Mouse (Mus musculus) spleen, adult 2 months (tissue): Measurements from ENCODE around the gene Ccm2l. TPM values are rescaled to one million over a fixed set of nuclear protein-coding genes. Genes with fewer than 3 reads are reported as not detected.

Experiments used
- DNase-seq, 2 experiments: peaks; one replicate each; pipeline versions ENCODE4 v3.0.0 to v3.0.0-alpha.2; 2012 to 2021; ENCODE audit warnings: low spot score in 2 of 2, low read depth in 1 of 2
- H3K27ac ChIP-seq: fragments of 200-500 bp; 2 replicates; pipeline ENCODE4 v1.5.1; 2012; ENCODE audit warnings: low read length, inconsistent platforms; ENCODE audit not compliant: insufficient read depth
- H3K27me3 ChIP-seq: fragments of 200-500 bp; 2 replicates; pipeline ENCODE4 v1.6.1; 2012; ENCODE audit warnings: mild to moderate bottlenecking, moderate library complexity, low read length, inconsistent platforms; ENCODE audit not compliant: control insufficient read depth, insufficient read depth
- H3K36me3 ChIP-seq: fragments of 200-500 bp; 2 replicates; pipeline ENCODE4 v1.6.1; 2012; ENCODE audit warnings: mild to moderate bottlenecking, low read length, inconsistent platforms; ENCODE audit not compliant: control insufficient read depth, insufficient read depth
- H3K4me1 ChIP-seq: fragments of 200-500 bp; 2 replicates; pipeline ENCODE4 v1.6.1; 2011; ENCODE audit warnings: inconsistent platforms; ENCODE audit not compliant: control insufficient read depth, insufficient read depth, insufficient read length
- H3K4me3 ChIP-seq: fragments of 200-500 bp; 2 replicates; pipeline ENCODE4 v1.5.1; 2011; ENCODE audit warnings: mild to moderate bottlenecking, inconsistent platforms; ENCODE audit not compliant: insufficient read depth, insufficient read length; ENCODE audit errors: extremely low read depth
- CTCF ChIP-seq: fragments of 200-500 bp; IDR thresholded peaks from 2 replicates; pipeline ENCODE4 v1.5.1; 2011; ENCODE audit warnings: mild to moderate bottlenecking, inconsistent platforms; ENCODE audit not compliant: insufficient read depth, insufficient read length, insufficient replicate concordance; ENCODE audit errors: extremely low read depth
- POLR2A ChIP-seq: fragments of 200-500 bp; IDR thresholded peaks from 2 replicates; pipeline ENCODE4 v1.6.1; 2011; ENCODE audit warnings: low read depth, low read length, inconsistent platforms
- WGBS: fragments of 180-500 bp; shearing (Covaris S2); methylation state at CpG from one replicate; pipeline ENCODE4 v1.1.7; 2018; 5-methylcytosine and 5-hydroxymethylcytosine counted together
- polyA plus RNA-seq: library from polyadenylated mRNA; depleted of rRNA; stranded (reverse); fragments of >200 nt; gene quantifications from 2 replicates; pipeline ENCODE4 v1.2.3, GENCODE M21; 2012

Gene Ccm2l
- polyA plus RNA-seq, 1 experiment = 19.2 TPM

DNA sequence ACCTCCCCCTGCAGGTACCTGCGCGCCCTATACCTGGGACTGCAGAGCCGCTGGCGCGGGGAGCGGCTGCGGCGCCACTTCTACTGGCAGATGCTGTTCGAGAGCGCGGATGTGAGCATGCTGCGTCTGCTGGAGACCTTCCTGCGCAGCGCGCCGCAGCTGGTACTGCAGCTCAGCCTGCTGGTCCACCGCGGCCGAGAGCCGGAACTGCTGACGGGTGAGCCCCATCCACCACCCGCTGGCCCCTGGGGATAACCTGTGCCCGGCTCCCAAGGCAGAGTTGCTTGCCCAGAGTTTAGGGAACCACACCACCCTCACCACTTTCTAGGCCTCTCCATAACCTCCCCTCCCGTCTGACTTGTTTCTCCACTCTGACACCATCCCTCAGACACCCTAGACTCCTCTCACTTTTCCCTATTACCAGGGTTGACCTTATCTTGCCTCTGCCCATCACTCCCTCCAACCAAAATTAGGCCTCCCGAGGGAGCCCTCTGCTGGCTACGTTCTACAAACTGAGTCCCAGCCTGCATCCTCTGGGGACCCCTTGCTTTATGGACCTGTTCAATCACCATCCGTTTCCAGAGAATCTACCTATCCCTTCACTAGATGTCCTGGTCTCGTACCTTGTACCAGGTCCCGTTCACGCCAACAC lies 12.9 kb upstream of the Ccm2l start:
- Histone ChIP-seq H3K27me3 (no peaks in the 10 kb centered on the region), H3K4me3 (no peak overlapping the region), H3K36me3 (no peaks in the 10 kb centered on the region), H3K4me1 (0 out of 2 replicates have a peak, but pooled peaks cover 5% of the 10 kb centered on the region), H3K27ac (no peak overlapping the region)
- 9% methylated on average over 30 of the region's 30 CpGs for WGBS
- no peak for TF ChIP-seq CTCF
- TF ChIP-seq POLR2A = no peak
- peak in 1 of 2 experiments; percentile 16 for DNase-seq

DNA sequence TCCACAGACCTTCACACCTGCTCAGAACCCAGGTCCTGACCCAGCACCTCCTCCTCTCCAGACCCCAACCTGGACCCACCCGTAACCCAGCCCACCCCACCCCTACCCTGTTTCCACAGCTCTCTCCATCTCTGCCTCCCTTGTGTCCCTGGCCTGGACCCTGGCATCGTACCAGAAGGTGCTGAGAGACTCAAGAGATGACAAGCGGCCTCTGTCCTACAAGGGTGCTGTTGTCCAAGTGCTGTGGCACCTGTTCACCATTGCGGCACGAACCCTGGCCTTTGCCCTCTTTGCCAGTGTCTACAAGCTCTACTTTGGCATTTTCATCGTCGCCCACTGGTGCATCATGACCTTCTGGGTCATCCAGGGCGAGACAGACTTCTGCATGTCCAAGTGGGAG lies 11.9 kb upstream of the Ccm2l start:
- Histone ChIP-seq H3K27me3 (no peaks in the 10 kb centered on the region), H3K36me3 (no peaks in the 10 kb centered on the region), H3K27ac (no peak overlapping the region), H3K4me1 (0 out of 2 replicates have a peak, but pooled peaks cover 5% of the 10 kb centered on the region), H3K4me3 (no peak overlapping the region)
- 91% methylated on average over 8 of the region's 8 CpGs for WGBS
- no peak for DNase-seq
- TF ChIP-seq CTCF (no peak), POLR2A (no peak)

DNA sequence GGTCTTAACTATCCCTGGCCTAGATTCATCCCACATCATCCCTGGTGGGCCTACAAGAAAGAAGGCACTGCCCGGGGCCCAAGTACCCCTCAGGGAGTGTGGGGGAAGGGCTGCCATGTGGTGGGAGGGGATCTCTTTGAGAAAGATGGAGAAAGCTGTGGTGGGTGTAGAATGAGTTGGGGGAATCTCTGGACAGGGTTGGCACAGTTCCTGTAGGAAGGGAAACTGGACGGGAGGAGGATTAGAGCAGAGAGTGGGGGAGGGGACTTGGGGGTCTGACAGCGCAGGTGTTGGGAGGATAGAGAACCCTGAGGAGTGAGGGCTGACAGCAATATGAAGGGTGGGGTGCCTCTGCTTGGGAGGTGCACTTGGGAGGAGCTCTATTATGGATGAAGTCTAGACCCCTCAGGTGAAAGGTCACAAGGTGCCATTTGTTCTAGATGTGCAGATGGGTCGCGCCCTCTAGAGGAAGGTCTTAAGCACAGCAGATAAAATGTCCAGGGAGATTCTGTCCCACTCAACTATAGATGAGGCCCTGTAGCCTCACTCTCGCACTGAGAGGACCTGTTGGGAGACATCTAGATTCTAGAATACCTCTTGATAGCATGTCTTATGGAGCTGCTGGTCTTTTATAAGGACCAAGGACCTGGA lies 10.4 kb upstream of the Ccm2l start:
- DNase-seq = no peak
- WGBS = 74% methylated on average over 6 of the region's 6 CpGs
- H3K36me3 ChIP-seq = no peaks in the 10 kb centered on the region
- 0 out of 2 replicates have a peak, but pooled peaks have one; percentile 3 for TF ChIP-seq CTCF
- TF ChIP-seq POLR2A = no peak
- H3K27ac ChIP-seq = no peak overlapping the region
- 0 out of 2 replicates have a peak, but pooled peaks cover 5% of the 10 kb centered on the region for H3K4me1 ChIP-seq
- no peak overlapping the region for H3K4me3 ChIP-seq
- no peaks in the 10 kb centered on the region for H3K27me3 ChIP-seq

DNA sequence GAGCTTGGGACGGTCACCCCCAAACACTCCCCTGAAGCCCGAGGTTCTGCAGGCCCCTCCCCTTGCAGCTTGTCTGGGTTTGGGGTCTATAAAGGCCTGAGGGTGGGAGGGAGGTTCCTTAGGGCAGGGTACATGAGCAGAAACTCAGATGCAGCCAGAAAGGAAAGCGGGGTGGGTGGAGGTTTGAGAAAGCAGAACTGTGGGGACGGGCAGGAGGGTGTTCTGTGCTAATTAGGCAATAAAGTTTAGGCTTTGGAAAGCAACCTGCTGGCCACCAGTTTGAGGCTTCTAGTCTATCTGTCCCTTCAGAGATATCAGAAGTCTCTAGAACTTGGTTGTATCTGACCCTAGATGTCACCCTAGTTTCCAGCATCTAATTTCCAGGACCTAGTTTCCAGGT lies 7.4 kb upstream of the Ccm2l start:
- WGBS = 43% methylated on average over 4 of the region's 4 CpGs
- no peaks in the 10 kb centered on the region for H3K27me3 ChIP-seq
- H3K27ac ChIP-seq = no peak overlapping the region
- H3K4me3 ChIP-seq = no peak overlapping the region
- no peak for TF ChIP-seq CTCF
- no peak for TF ChIP-seq POLR2A
- no peak for DNase-seq
- H3K4me1 ChIP-seq = no peaks in the 10 kb centered on the region
- H3K36me3 ChIP-seq = no peaks in the 10 kb centered on the region

DNA sequence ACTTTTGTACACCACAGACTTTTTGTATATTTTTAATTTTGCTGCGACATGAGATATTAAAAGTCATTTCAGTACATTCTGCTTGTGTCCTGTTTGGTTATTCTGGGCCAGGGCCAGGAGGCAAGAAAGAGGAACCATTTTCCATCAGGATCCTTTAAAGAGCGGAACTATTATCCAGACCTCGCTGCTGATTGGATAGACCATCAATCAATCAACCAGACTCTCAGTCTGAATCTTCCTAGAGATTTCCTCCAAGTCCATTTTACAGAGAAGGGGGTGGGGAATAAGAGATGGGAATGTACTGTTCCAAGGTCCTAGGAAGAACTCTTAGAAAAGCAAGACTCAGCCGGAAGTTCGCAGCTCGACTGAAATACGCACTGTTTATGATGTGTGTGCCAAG lies 5.5 kb upstream of the Ccm2l start:
- Histone ChIP-seq H3K36me3 (no peaks in the 10 kb centered on the region), H3K27me3 (no peaks in the 10 kb centered on the region), H3K4me1 (no peaks in the 10 kb centered on the region), H3K27ac (no peak overlapping the region), H3K4me3 (no peak overlapping the region)
- 91% methylated on average over 7 of the region's 7 CpGs for WGBS
- DNase-seq = no peak
- TF ChIP-seq POLR2A (no peak), CTCF (no peak)

DNA sequence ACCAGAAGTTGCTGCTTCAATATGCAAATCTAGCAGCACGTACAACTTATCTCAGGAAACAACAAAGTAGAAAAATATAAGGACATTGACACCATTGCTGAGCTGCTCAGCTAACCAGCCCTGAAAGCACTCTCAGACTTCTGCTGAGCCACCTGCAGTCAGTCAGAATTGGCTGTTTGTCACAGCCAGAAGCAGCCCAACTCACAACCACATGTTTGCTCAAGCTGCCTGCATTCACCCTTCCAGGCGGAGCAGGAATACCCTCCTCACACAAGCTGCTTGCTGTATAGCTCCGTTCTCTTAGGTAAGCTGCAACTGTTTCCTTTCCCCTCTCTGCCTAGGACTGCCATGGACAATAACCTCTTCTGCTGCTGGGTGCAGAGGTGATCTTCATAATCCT lies 2.4 kb upstream of the Ccm2l start:
- TF ChIP-seq CTCF (no peak), POLR2A (no peak)
- H3K27ac ChIP-seq = no peak overlapping the region
- 70% methylated on average over 3 of the region's 3 CpGs for WGBS
- H3K27me3 ChIP-seq = no peaks in the 10 kb centered on the region
- H3K36me3 ChIP-seq = no peaks in the 10 kb centered on the region
- DNase-seq = no peak
- H3K4me1 ChIP-seq = no peaks in the 10 kb centered on the region
- H3K4me3 ChIP-seq = no peak overlapping the region

DNA sequence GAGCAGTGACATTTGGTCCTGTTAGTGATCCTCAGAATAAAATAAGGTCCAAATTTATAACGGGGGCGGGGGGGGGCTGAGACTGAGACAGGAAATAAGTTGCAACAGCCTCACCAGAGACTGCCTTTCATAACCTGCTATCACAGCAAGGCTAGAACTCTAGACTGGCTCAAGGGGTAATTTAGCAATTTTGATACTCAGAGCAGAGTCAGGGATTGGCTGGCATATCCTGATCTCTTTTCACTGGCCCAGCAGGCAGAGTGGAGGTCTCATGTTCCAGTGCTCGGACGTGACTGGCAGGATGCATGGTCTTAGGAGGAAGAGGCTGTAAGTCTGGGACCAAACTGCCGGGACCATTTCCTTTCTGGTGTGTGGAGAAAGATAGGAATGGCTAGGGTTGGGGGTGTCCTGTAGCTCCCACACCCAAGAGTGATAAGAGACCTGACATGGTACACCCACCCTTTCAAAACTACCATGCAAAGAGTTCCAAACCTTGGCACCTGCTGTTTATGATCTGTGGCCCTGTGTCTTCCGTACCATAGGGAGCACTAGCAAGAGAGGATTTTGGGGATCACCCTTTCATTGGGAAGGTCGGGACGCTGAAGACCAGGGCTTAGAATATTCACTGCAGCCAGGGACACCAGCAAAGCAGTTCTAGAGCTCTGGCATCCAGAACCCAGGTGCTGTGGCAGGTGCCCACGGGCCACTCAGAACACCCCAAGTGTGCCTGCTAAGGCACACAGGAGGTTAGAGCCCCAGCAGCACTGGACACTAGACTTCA lies 1.4 kb upstream of the Ccm2l start:
- no peak overlapping the region for H3K27ac ChIP-seq
- DNase-seq = no peak

More for the DNA sequence above, 1.4 kb upstream of the Ccm2l start:
- Histone ChIP-seq H3K36me3 (no peaks in the 10 kb centered on the region), H3K4me1 (no peaks in the 10 kb centered on the region), H3K27me3 (no peaks in the 10 kb centered on the region), H3K4me3 (no peak overlapping the region)
- 66% methylated on average over 9 of the region's 9 CpGs for WGBS
- TF ChIP-seq POLR2A = no peak
- no peak for TF ChIP-seq CTCF
